Mouse (Mus musculus) forebrain, postnatal 0 days (tissue): ENCODE measurements around the gene Ccdc92b. TPM values are rescaled to one million over a fixed set of nuclear protein-coding genes. Genes with fewer than 3 reads are reported as not detected.

Experiments used
- ATAC-seq: fragments of 200-750 bp; cut with Nextera tagmentation; 2 replicates; pipeline ENCODE4 v1.8.0; 2017; ENCODE audit warnings: mild to moderate bottlenecking, moderate library complexity
- DNase-seq: peaks from one replicate; pipeline ENCODE4 v3.0.0-alpha.2; 2015
- H3K27ac ChIP-seq: fragments of 300-500 bp; sonication (generic); 2 replicates; pipeline ENCODE4 v1.5.1; 2014; ENCODE audit warnings: low read depth, mild to moderate bottlenecking, antibody characterized with exemption, low read length, moderate library complexity, mixed read lengths
- H3K27me3 ChIP-seq: fragments of 300-500 bp; sonication (generic); 2 replicates; pipeline ENCODE4 v1.6.1; 2014; ENCODE audit warnings: mild to moderate bottlenecking, low read length, mixed read lengths; ENCODE audit not compliant: insufficient read depth
- H3K36me3 ChIP-seq: fragments of 300-500 bp; sonication (generic); 2 replicates; pipeline ENCODE4 v1.6.1; 2014; ENCODE audit warnings: mild to moderate bottlenecking, moderate library complexity; ENCODE audit not compliant: insufficient read depth
- H3K4me1 ChIP-seq: fragments of 300-500 bp; sonication (generic); 2 replicates; pipeline ENCODE4 v1.6.1; 2014; ENCODE audit warnings: antibody characterized with exemption; ENCODE audit not compliant: insufficient read depth
- H3K4me2 ChIP-seq: fragments of 300-500 bp; sonication (generic); 2 replicates; pipeline ENCODE4 v1.6.1; 2014; ENCODE audit warnings: low read depth, mild to moderate bottlenecking, moderate library complexity
- H3K4me3 ChIP-seq: fragments of 300-500 bp; sonication (generic); 2 replicates; pipeline ENCODE4 v1.5.1; 2014; ENCODE audit warnings: low read depth, low read length, mixed read lengths
- H3K9ac ChIP-seq: fragments of 300-500 bp; sonication (generic); 2 replicates; pipeline ENCODE4 v1.6.1; 2014; ENCODE audit warnings: mild to moderate bottlenecking
- H3K9me3 ChIP-seq: fragments of 300-500 bp; sonication (generic); 2 replicates; pipeline ENCODE4 v1.6.1; 2016; ENCODE audit warnings: low read length
- CTCF ChIP-seq: sonication (generic); IDR thresholded peaks from 2 replicates; pipeline ENCODE4 v1.5.1; 2016; ENCODE audit warnings: antibody characterized with exemption, control low read depth, low read depth
- WGBS: fragments of 180-500 bp; shearing (Covaris S2); extraction: QIAGEN DNeasy Blood & Tissue Kit; methylation state at CpG from one replicate; pipeline ENCODE4 v1.1.7; 2014; 5-methylcytosine and 5-hydroxymethylcytosine counted together
- polyA plus RNA-seq: library from polyadenylated mRNA; unstranded; fragments of >200 nt; fragmentation: Nextera tagmentation; extraction: Ambion mirVana; gene quantifications from 2 replicates; pipeline ENCODE4 v1.2.1, GENCODE M21; 2015
- total RNA-seq: library from RNA; depleted of rRNA; stranded (reverse); fragments of >200 nt; gene quantifications from 2 replicates; pipeline ENCODE4 v1.2.3, GENCODE M21; 2014

Gene Ccdc92b
- total and polyA plus RNA-seq, 2 experiments from 2014 or later, result 4.1 to 14.2 TPM

DNA sequence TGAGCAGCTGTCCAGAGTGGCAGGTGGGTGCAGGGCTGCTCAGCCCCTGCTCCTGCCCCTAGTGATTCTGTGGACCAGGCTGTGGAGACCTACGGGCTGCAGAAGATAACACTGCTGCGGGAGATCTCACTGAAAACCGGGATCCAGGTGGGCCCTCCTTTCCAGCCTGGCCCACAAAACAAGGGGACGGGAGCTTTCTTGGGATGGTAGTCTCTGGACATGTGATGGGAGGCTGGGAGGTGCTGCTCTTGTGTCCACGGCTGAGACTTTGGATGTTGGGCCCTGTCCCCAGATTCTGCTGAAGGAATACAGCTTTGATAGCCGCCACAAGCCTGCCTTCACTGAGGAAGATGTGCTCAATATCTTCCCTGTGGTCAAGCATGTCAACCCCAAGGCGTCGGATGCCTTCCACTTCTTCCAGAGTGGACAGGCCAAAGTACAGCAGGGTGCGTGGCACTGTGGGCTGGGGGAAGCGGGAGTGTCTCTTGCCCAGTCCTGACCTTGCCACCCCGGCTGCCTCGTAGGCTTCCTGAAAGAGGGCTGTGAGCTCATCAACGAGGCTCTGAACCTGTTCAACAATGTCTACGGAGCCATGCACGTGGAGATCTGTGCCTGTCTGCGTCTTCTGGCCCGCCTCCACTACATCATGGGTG lies 46.4 kb downstream of the Ccdc92b start:
- WGBS, result 98% methylated on average over 17 of the region's 17 CpGs
- no peaks in the 10 kb centered on the region for H3K27me3 ChIP-seq
- peaks cover 81% of the 10 kb centered on the region for H3K36me3 ChIP-seq
- H3K9me3 ChIP-seq, result no peaks in the 10 kb centered on the region
- TF ChIP-seq CTCF, result no peak
- DNase-seq (no peak), ATAC-seq (no peak)
- no peaks in the 10 kb centered on the region for H3K4me1 ChIP-seq
- no peak overlapping the region for H3K4me3 ChIP-seq
- no peak overlapping the region for H3K27ac ChIP-seq
- H3K4me2 ChIP-seq, result no peak overlapping the region
- H3K9ac ChIP-seq, result no peak overlapping the region

DNA sequence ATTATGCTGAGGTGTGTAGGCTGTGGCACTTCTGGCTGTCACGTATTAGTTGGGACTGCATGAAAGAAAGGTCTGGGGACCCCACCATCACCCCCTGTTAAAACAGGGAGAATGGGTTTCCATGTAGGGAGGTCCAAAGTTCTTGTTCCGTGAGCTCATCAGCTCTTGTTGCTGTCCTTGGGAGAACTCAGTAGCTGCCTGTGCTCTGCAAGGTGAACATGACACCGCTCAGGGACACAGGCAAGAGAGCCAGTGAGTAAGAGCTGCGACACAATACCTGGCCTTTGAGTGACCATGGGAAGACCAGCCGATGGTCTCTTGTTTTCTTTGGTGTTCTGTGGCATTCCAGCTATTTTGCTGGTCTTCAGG lies 46.9 kb downstream of the Ccdc92b start:
- peaks cover 76% of the 10 kb centered on the region for H3K36me3 ChIP-seq
- 96% methylated on average over 5 of the region's 5 CpGs for WGBS

DNA sequence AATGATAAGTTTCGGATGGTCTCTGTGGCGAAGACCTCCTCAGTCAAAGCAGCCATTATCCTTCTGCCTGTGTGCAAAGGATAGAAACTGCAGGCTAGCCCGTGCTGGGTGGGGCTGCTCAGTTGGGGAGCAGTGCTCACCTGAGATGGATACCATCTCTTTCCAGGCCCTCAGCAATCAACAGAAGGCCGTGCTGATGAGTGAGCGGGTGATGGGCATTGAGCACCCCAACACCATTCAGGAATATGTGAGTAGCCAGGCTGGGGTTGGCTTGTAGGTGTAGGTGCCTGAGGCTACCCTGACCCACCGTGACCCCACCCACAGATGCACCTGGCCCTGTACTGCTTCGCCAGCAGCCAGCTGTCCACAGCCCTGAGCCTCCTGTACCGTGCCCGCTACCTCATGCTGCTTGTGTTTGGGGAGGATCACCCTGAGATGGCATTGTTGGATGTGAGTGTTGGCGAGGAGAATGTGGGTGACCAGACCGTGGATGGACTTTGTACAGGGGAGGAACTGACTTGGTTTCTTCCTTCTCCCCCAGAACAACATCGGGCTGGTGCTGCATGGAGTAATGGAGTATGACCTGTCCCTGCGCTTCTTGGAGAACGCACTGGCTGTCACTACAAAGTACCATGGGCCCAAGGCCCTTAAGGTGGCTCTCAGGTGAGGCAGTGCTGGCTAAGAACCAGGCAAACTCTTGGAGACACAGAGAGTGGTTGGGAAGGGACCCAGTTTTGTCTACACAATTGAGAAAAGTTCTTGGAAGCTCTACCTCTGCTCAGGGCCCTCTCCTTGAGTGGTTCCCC lies 47.6 kb downstream of the Ccdc92b start:
- Histone ChIP-seq H3K4me3 (no peak overlapping the region), H3K9ac (no peak overlapping the region), H3K9me3 (no peaks in the 10 kb centered on the region), H3K4me2 (no peak overlapping the region), H3K27ac (no peak overlapping the region), H3K27me3 (no peaks in the 10 kb centered on the region), H3K4me1 (no peaks in the 10 kb centered on the region), H3K36me3 (peaks cover 70% of the 10 kb centered on the region)
- WGBS, result 97% methylated on average over 14 of the region's 14 CpGs
- TF ChIP-seq CTCF, result no peak
- DNase-seq (no peak), ATAC-seq (no peak)

More for the DNA sequence above, 46.9 kb downstream of the Ccdc92b start:
- H3K4me3 ChIP-seq, result no peak overlapping the region
- no peak for TF ChIP-seq CTCF
- no peaks in the 10 kb centered on the region for H3K4me1 ChIP-seq
- no peak overlapping the region for H3K9ac ChIP-seq
- no peak for DNase-seq
- no peaks in the 10 kb centered on the region for H3K27me3 ChIP-seq
- H3K9me3 ChIP-seq, result no peaks in the 10 kb centered on the region
- H3K4me2 ChIP-seq, result no peak overlapping the region
- no peak for ATAC-seq
- H3K27ac ChIP-seq, result no peak overlapping the region

DNA sequence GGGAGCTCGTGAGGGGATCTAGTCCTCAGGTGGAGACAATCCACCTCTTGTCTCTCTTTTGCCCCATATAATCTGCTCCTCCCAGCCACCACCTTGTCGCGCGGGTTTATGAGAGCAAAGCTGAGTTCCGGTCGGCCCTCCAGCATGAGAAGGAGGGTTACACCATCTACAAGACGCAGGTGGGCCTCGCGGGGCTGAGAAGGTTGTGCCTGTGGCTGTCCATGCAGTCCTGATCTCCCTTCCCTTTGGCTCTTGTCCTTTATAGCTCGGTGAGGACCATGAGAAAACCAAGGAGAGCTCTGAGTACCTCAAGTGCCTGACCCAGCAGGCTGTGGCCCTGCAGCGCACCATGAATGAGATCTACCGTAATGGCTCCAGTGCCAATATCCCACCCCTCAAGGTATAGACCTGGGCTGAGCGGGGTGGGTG lies 48.2 kb downstream of the Ccdc92b start:
- no peak for TF ChIP-seq CTCF
- DNase-seq, result no peak
- ATAC-seq, result no peak

DNA sequence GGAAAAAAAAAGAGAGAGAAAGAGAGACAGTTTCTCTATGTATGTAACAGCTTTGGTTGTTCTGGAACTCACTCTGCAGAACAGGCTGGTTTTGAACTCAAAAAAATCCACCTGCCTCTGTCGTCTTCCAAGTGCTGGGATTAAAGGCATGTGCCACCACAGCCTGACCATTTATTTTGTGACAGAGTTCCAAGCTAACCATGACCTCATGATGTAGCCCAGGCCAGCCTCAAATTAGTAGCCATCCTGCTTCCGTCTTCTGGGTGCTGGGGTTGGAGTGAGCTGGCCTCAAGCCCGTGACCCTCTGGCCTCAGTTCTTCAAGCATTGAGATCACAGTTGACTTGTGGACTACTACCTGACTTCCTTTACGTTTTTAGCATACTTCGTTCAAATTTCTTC lies 49.1 kb downstream of the Ccdc92b start:
- Histone ChIP-seq H3K36me3 (peaks cover 63% of the 10 kb centered on the region), H3K4me2 (no peak overlapping the region), H3K9ac (no peak overlapping the region), H3K4me1 (no peaks in the 10 kb centered on the region), H3K4me3 (no peak overlapping the region), H3K27me3 (no peaks in the 10 kb centered on the region), H3K9me3 (no peaks in the 10 kb centered on the region), H3K27ac (no peak overlapping the region)
- DNase-seq, result no peak
- WGBS, result 90% methylated on average over 5 of the region's 5 CpGs
- TF ChIP-seq CTCF, result no peak
- no peak for ATAC-seq

More for the DNA sequence above, 48.2 kb downstream of the Ccdc92b start:
- Histone ChIP-seq H3K4me3 (no peak overlapping the region), H3K4me2 (no peak overlapping the region), H3K9ac (no peak overlapping the region), H3K36me3 (peaks cover 68% of the 10 kb centered on the region), H3K27me3 (no peaks in the 10 kb centered on the region), H3K9me3 (no peaks in the 10 kb centered on the region), H3K27ac (no peak overlapping the region), H3K4me1 (no peaks in the 10 kb centered on the region)
- 97% methylated on average over 13 of the region's 13 CpGs for WGBS

DNA sequence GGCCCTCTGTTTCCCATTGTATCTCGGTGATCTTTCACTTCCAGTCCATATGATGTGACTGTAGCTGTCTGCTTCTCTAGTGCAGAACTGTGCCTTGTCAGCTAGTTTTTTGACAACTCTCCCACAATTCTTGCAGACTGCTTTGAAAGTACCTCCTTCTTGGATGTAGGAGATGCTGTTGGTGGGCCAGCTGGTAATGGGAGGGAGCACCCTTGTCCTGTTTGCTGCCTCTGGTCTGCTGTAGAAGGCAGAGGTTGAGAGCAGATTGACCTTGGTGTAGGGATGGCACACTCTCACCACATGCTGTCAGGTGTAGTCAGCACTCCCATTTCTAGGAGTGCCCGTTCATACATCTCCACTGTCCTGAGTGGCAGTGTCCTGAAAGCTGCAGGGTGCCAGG lies 49.6 kb downstream of the Ccdc92b start:
- Histone ChIP-seq H3K9me3 (no peaks in the 10 kb centered on the region), H3K27ac (no peak overlapping the region), H3K4me2 (no peak overlapping the region), H3K4me1 (no peaks in the 10 kb centered on the region), H3K4me3 (no peak overlapping the region), H3K9ac (no peak overlapping the region), H3K36me3 (peaks cover 61% of the 10 kb centered on the region), H3K27me3 (no peaks in the 10 kb centered on the region)
- no peak for DNase-seq
- 92% methylated on average over 2 of the region's 2 CpGs for WGBS
- no peak for ATAC-seq
- no peak for TF ChIP-seq CTCF

DNA sequence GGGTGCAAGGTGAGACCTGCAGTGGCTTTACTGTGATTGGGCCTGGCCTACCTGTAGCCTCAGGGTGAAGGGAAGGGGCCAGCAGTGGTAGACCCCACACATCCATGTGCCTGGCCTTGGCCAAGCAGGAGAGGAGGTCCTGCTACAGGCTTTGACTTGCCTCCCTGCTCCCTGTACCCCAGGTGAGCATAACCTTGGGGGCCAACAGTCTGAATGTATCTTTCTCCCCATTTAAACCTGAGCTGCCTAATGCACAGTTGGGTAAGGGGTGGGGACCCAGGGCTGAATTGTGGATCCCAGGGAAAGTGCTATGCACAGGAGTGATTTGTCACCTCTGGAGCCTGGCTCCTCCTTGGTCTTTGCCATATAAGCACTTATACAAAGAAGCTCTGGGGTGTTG lies 50.7 kb downstream of the Ccdc92b start:
- no peaks in the 10 kb centered on the region for H3K4me1 ChIP-seq
- no peak overlapping the region for H3K27ac ChIP-seq
- DNase-seq (no peak), ATAC-seq (no peak)
- no peak overlapping the region for H3K4me2 ChIP-seq
- TF ChIP-seq CTCF, result no peak
- no peaks in the 10 kb centered on the region for H3K27me3 ChIP-seq
- no peak overlapping the region for H3K9ac ChIP-seq
- no peaks in the 10 kb centered on the region for H3K9me3 ChIP-seq
- no peak overlapping the region for H3K4me3 ChIP-seq
- H3K36me3 ChIP-seq, result peaks cover 61% of the 10 kb centered on the region
